Comparison of ENCODE assay signal across 7 mouse cellular contexts in genomic region chr6:87042337-87043130, GRCm38 (mm10). TPM values are rescaled to one million over a fixed set of nuclear protein-coding genes. Genes with fewer than 3 reads are reported as not detected.
DNase-seq lines count a peak whose midpoint lies in the region; ATAC-seq lines count a peak whose summit lies in the region.

TSS of gene Gfpt1 (plus strand) at chr6:87042846.

- peaks cover 16% of the 10 kb centered on the region for H3K4me1 ChIP-seq in intestine, embryonic 16.5 days (ENCODE audit: control insufficient read depth, insufficient read depth, low read length)
- peaks cover 7% of the 10 kb centered on the region; the same call in 1 of the 2 replicates for H3K4me1 ChIP-seq in midbrain, embryonic 11.5 days (ENCODE audit: control insufficient read depth, insufficient read depth, low read length)

- H3K4me2 ChIP-seq in intestine, embryonic 16.5 days (ENCODE audit: low read depth, low read length), result peak within 1 kb of the TSS; percentile 68
- peak within 1 kb of the TSS; percentile 81 for H3K4me2 ChIP-seq in midbrain, embryonic 11.5 days

- peak within 1 kb of the TSS; percentile 99 for H3K27ac ChIP-seq in intestine, embryonic 16.5 days (ENCODE audit: low read length)
- peak within 1 kb of the TSS; percentile 90 for H3K27ac ChIP-seq in midbrain, embryonic 11.5 days (ENCODE audit: low read depth, low read length)

- H3K4me3 ChIP-seq in intestine, embryonic 16.5 days (ENCODE audit: low read length), result peak within 1 kb of the TSS; percentile 97
- peak within 1 kb of the TSS; percentile 82 for H3K4me3 ChIP-seq in midbrain, embryonic 11.5 days (ENCODE audit: low read depth, low read length)

- no peaks in the 10 kb centered on the region for H3K36me3 ChIP-seq in intestine, embryonic 16.5 days (ENCODE audit: control insufficient read depth, insufficient read depth, low read length)
- no peaks in the 10 kb centered on the region for H3K36me3 ChIP-seq in midbrain, embryonic 11.5 days (ENCODE audit: control insufficient read depth, insufficient read depth, low read length)

- peak; percentile 98 for ATAC-seq in intestine, embryonic 16.5 days
- peak; percentile 96 for ATAC-seq in midbrain, embryonic 11.5 days (ENCODE audit: low FRiP score)

- H3K9ac ChIP-seq in intestine, embryonic 16.5 days (ENCODE audit: low read depth, low read length), result peak within 1 kb of the TSS; percentile 99
- H3K9ac ChIP-seq in midbrain, embryonic 11.5 days (ENCODE audit: low read length), result peak within 1 kb of the TSS; percentile 93

- no peaks in the 10 kb centered on the region for H3K27me3 ChIP-seq in intestine, embryonic 16.5 days (replicated peaks; ENCODE audit: control insufficient read depth, insufficient read depth, low read length)
- H3K27me3 ChIP-seq in midbrain, embryonic 11.5 days (ENCODE audit: control insufficient read depth, insufficient read depth, low read length), result no peaks in the 10 kb centered on the region

- intact Hi-C loops in left cerebral cortex, postnatal 36 days (cut with DNase I), result loop anchor here (1.0 kb wide), 1 partner anchor 33 kb away; the partner anchor contains the start of gene Nfu1

- DNase-seq in adrenal gland, adult 2 months, result peak; percentile 98
- peak; percentile 92 for DNase-seq in embryo, embryonic 11.5 days (ENCODE audit: low read depth, low spot score)
- peak; percentile 96 to 97 for DNase-seq in gastrocnemius, postnatal 4 days (ENCODE audit: low spot score in 2 of 2)
- peak; percentile 95 to 96 for DNase-seq in left cerebral cortex, postnatal 36 days (ENCODE audit: low spot score in 2 of 2)
- peak; percentile 100 for DNase-seq in midbrain, embryonic 11.5 days (ENCODE audit: low spot score, missing footprints)
- DNase-seq in skeletal muscle tissue, adult 2 months (ENCODE audit: low read depth, low spot score), result peak; percentile 91

- WGBS in intestine, embryonic 16.5 days, result under 1% methylated on average over 68 of the region's 68 CpGs
- under 1% methylated on average over 67 of the region's 68 CpGs for WGBS in midbrain, embryonic 11.5 days

- H3K9me3 ChIP-seq in intestine, embryonic 16.5 days (ENCODE audit: control insufficient read depth, low read length), result no peaks in the 10 kb centered on the region
- no peaks in the 10 kb centered on the region for H3K9me3 ChIP-seq in midbrain, embryonic 11.5 days (ENCODE audit: control insufficient read depth, low read length)

RNA-seq across cellular contexts. Expression of gene Gfpt1, which starts in this region (rescaled TPM):
- 10 to 100 TPM; 37.1 to 42.4 TPM for total RNA-seq in adrenal gland, adult 2 months (2021)
- 3.0 and 4.3 TPM in 2 replicates for polyA plus RNA-seq in adrenal gland, adult 2 months (2012; rRNA removed)
- 10 to 100 TPM; 52.6 TPM for total RNA-seq in gastrocnemius, postnatal 4 days (2021)
- 24.7 and 25.7 TPM in 2 replicates for polyA plus RNA-seq in intestine, embryonic 16.5 days (2015; fragmentation: Nextera tagmentation; extraction: Ambion mirVana)
- total RNA-seq in left cerebral cortex, postnatal 36 days (2021), result 10 to 100 TPM; 48.1 to 52.9 TPM
- 14.1 and 14.2 TPM in 2 replicates for polyA plus RNA-seq in midbrain, embryonic 11.5 days (2014; fragmentation: Nextera tagmentation; extraction: Ambion mirVana)

Comparison
In these comparisons a context has a peak if more than half of its experiments do, and no peak if none do; other contexts are left out.
1. Peak in every context shown above with its lines: DNase-seq, ATAC-seq, H3K4me3 ChIP-seq and H3K27ac ChIP-seq.